8 mouse cellular contexts compared by ENCODE assay signal in the genomic region with DNA sequence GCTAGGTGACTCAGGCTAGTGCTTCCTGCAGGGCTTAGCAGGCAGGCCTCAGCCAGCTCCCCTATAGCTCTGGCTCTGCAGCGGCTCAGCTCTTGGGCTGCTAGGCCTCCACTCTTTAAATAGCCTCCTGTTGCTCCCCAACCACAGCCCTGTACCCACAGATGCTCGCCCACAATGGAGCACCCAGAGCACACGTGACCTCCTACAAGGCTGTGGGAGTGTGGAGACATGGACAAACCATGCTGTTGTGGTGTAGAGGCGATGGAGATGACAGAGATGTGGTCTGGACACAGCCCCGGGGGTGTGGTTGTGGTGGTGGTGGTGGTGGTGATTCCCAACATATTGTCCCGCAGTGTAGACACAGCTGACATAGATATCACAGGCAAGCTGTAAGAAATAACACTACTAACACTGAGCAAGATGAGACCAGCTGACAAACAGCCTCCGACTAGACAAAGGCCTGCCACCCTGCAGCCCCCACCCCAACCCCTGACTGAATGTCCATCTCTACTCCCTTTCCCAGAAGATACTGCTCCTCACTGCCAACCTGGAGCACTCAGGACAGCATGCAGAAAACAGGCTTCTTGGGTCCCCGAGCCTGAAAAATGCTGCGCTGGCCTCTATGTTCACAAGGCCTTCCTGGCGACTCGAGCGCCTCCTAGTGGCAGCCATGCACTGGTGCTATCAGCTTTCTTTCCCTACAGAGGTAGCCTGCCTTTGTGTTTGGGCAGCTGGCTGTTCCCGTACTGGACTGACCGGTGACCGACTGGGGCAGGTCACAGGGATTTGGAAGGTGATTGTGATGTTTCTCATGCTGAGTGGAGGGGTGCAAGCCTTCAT. TPM values are rescaled to one million over a fixed set of nuclear protein-coding genes. Genes with fewer than 3 reads are reported as not detected.
A peak's percentile ranks its signal among the peaks of the same experiment; 100 is the strongest.
DNase-seq lines count a peak whose midpoint lies in the region; ATAC-seq and TF ChIP-seq lines count a peak whose summit lies in the region.

No protein-coding gene starts in this region.

- peaks cover under 1% of the 10 kb centered on the region for H3K4me1 ChIP-seq in kidney, embryonic 15.5 days
- H3K4me1 ChIP-seq in forebrain, embryonic 15.5 days, result no peaks in the 10 kb centered on the region
- peaks cover 3% of the 10 kb centered on the region; the same call in 1 of the 2 replicates for H3K4me1 ChIP-seq in intestine, embryonic 15.5 days (replicated peaks)
- no peaks in the 10 kb centered on the region for H3K4me1 ChIP-seq in limb, embryonic 14.5 days (ENCODE audit: control insufficient read depth, insufficient read depth, low read length)
- no peaks in the 10 kb centered on the region for H3K4me1 ChIP-seq in neural tube, embryonic 11.5 days (ENCODE audit: control insufficient read depth, insufficient read depth, low read length)

- no peak for TF ChIP-seq POLR2A in limb, embryonic 14.5 days (IDR thresholded peaks at IDR 0.05; ENCODE audit: borderline replicate concordance, extremely low read depth, insufficient read depth, insufficient read length)

- DNase-seq in kidney, adult 11 months, result peak; percentile 24
- peak; percentile 60 for DNase-seq in cerebellum, adult 11-12 months
- peak; percentile 56 for DNase-seq in limb, embryonic 14.5 days (ENCODE audit: low spot score)
- DNase-seq in neural tube, embryonic 11.5 days (ENCODE audit: low spot score), result peak; percentile 85
- DNase-seq in telencephalon, adult 2 months (ENCODE audit: low read depth, low spot score), result peak; percentile 62

- H3K27me3 ChIP-seq in kidney, embryonic 15.5 days, result no peaks in the 10 kb centered on the region
- no peaks in the 10 kb centered on the region for H3K27me3 ChIP-seq in forebrain, embryonic 15.5 days
- H3K27me3 ChIP-seq in intestine, embryonic 15.5 days (replicated peaks), result 0 out of 2 replicates have a peak, but pooled peaks cover 3% of the 10 kb centered on the region
- no peaks in the 10 kb centered on the region for H3K27me3 ChIP-seq in limb, embryonic 14.5 days (ENCODE audit: control insufficient read depth, insufficient read depth, low read length)
- no peaks in the 10 kb centered on the region for H3K27me3 ChIP-seq in neural tube, embryonic 11.5 days (ENCODE audit: control insufficient read depth, insufficient read depth, low read length)

- no peaks in the 10 kb centered on the region for H3K9me3 ChIP-seq in kidney, embryonic 15.5 days (replicated peaks)
- H3K9me3 ChIP-seq in forebrain, embryonic 15.5 days, result no peaks in the 10 kb centered on the region
- H3K9me3 ChIP-seq in intestine, embryonic 15.5 days, result no peaks in the 10 kb centered on the region
- no peaks in the 10 kb centered on the region for H3K9me3 ChIP-seq in limb, embryonic 14.5 days (ENCODE audit: control insufficient read depth, low read length)
- H3K9me3 ChIP-seq in neural tube, embryonic 11.5 days (ENCODE audit: control insufficient read depth, low read length), result no peaks in the 10 kb centered on the region

- no peak overlapping the region for H3K9ac ChIP-seq in kidney, embryonic 15.5 days
- H3K9ac ChIP-seq in forebrain, embryonic 15.5 days (replicated peaks), result no peak overlapping the region
- H3K9ac ChIP-seq in intestine, embryonic 15.5 days, result no peak overlapping the region
- H3K9ac ChIP-seq in limb, embryonic 14.5 days (ENCODE audit: low read depth, low read length, severe bottlenecking), result no peak overlapping the region
- H3K9ac ChIP-seq in neural tube, embryonic 11.5 days (ENCODE audit: low read length), result no peak overlapping the region

- no peaks in the 10 kb centered on the region for H3K36me3 ChIP-seq in kidney, embryonic 15.5 days
- H3K36me3 ChIP-seq in forebrain, embryonic 15.5 days, result no peaks in the 10 kb centered on the region
- H3K36me3 ChIP-seq in intestine, embryonic 15.5 days, result no peaks in the 10 kb centered on the region
- H3K36me3 ChIP-seq in limb, embryonic 14.5 days (ENCODE audit: control insufficient read depth, insufficient read depth, low read length), result no peaks in the 10 kb centered on the region
- H3K36me3 ChIP-seq in neural tube, embryonic 11.5 days (ENCODE audit: control insufficient read depth, insufficient read depth, low read length), result no peaks in the 10 kb centered on the region

- no peak overlapping the region for H3K4me3 ChIP-seq in kidney, embryonic 15.5 days (replicated peaks)
- H3K4me3 ChIP-seq in forebrain, embryonic 15.5 days, result no peak overlapping the region
- H3K4me3 ChIP-seq in intestine, embryonic 15.5 days (replicated peaks), result no peak overlapping the region
- H3K4me3 ChIP-seq in limb, embryonic 14.5 days (replicated peaks; ENCODE audit: low read length), result no peak overlapping the region
- no peak overlapping the region for H3K4me3 ChIP-seq in neural tube, embryonic 11.5 days (ENCODE audit: low read depth, low read length)

- H3K4me2 ChIP-seq in kidney, embryonic 15.5 days, result no peak overlapping the region
- no peak overlapping the region for H3K4me2 ChIP-seq in forebrain, embryonic 15.5 days (replicated peaks)
- no peak overlapping the region for H3K4me2 ChIP-seq in intestine, embryonic 15.5 days (replicated peaks)
- H3K4me2 ChIP-seq in limb, embryonic 14.5 days (replicated peaks; ENCODE audit: low read depth, low read length, severe bottlenecking), result no peak overlapping the region
- no peak overlapping the region for H3K4me2 ChIP-seq in neural tube, embryonic 11.5 days (ENCODE audit: low read depth)

- H3K27ac ChIP-seq in kidney, embryonic 15.5 days, result no peak overlapping the region
- no peak overlapping the region for H3K27ac ChIP-seq in forebrain, embryonic 15.5 days (replicated peaks)
- no peak overlapping the region for H3K27ac ChIP-seq in intestine, embryonic 15.5 days
- no peak overlapping the region for H3K27ac ChIP-seq in limb, embryonic 14.5 days (replicated peaks; ENCODE audit: low read depth, low read length)
- H3K27ac ChIP-seq in neural tube, embryonic 11.5 days (ENCODE audit: low read depth, low read length), result no peak overlapping the region

- WGBS in kidney, embryonic 15.5 days, result 44% methylated on average over 15 of the region's 15 CpGs
- 41% methylated on average over 15 of the region's 15 CpGs for WGBS in forebrain, embryonic 15.5 days
- WGBS in intestine, embryonic 15.5 days, result 44% methylated on average over 15 of the region's 15 CpGs
- 43% methylated on average over 15 of the region's 15 CpGs for WGBS in limb, embryonic 14.5 days
- WGBS in neural tube, embryonic 11.5 days, result 41% methylated on average over 15 of the region's 15 CpGs

- no peak for ATAC-seq in kidney, embryonic 15.5 days (replicated peaks; ENCODE audit: low FRiP score)
- peak; percentile 41; the same call in 1 of the 2 replicates for ATAC-seq in forebrain, embryonic 15.5 days (replicated peaks)
- ATAC-seq in intestine, embryonic 15.5 days, result peak; percentile 56; the same call in 1 of the 2 replicates
- no peak for ATAC-seq in limb, embryonic 14.5 days (ENCODE audit: low FRiP score, low read depth)
- ATAC-seq in neural tube, embryonic 11.5 days (ENCODE audit: insufficient read depth, low FRiP score, low TSS enrichment), result peak; percentile 82

RNA-seq across cellular contexts. Expression of a gene that starts 30.0 kb away (rescaled TPM):
- 5.5 and 7.1 TPM in 2 replicates for polyA plus RNA-seq in kidney, embryonic 15.5 days (2015; fragmentation: Nextera tagmentation; extraction: Ambion mirVana)
- 2.6 TPM in 2 replicates for polyA plus RNA-seq in forebrain, embryonic 15.5 days (2015; fragmentation: Nextera tagmentation; extraction: Ambion mirVana)
- polyA plus RNA-seq in intestine, embryonic 15.5 days (2015; fragmentation: Nextera tagmentation; extraction: Ambion mirVana), result 8.0 and 8.6 TPM in 2 replicates
- 24.4 and 30.0 TPM in 2 replicates for polyA plus RNA-seq in limb, embryonic 14.5 days (2012; rRNA removed)
- 6.5 and 8.0 TPM in 2 replicates for polyA plus RNA-seq in limb, embryonic 14.5 days (2014; fragmentation: Nextera tagmentation; extraction: Ambion mirVana)
- 1.2 and 2.2 TPM in 2 replicates for polyA plus RNA-seq in neural tube, embryonic 11.5 days (2014; fragmentation: Nextera tagmentation; extraction: Ambion mirVana)

Comparison
In these comparisons a context has a peak if more than half of its experiments do, and no peak if none do; other contexts are left out.
1. DNase-seq: peak in every context shown above with its lines; median percentile 85 in neural tube, embryonic 11.5 days; 62 in telencephalon, adult 2 months; 60 in cerebellum, adult 11-12 months; 56 in limb, embryonic 14.5 days; 24 in kidney, adult 11 months.
2. ATAC-seq: peak in forebrain, embryonic 15.5 days (single experiment), intestine, embryonic 15.5 days (single experiment) and neural tube, embryonic 11.5 days (single experiment); none in kidney, embryonic 15.5 days (single experiment) and limb, embryonic 14.5 days (single experiment).